Mouse (Mus musculus): ENCODE results near the gene Dclk1. TPM values are rescaled to one million over a fixed set of nuclear protein-coding genes. Genes with fewer than 3 reads are reported as not detected.

Gene Dclk1
- polyA plus RNA-seq, 2 experiments, result 0.04 to 0.08 TPM

DNA sequence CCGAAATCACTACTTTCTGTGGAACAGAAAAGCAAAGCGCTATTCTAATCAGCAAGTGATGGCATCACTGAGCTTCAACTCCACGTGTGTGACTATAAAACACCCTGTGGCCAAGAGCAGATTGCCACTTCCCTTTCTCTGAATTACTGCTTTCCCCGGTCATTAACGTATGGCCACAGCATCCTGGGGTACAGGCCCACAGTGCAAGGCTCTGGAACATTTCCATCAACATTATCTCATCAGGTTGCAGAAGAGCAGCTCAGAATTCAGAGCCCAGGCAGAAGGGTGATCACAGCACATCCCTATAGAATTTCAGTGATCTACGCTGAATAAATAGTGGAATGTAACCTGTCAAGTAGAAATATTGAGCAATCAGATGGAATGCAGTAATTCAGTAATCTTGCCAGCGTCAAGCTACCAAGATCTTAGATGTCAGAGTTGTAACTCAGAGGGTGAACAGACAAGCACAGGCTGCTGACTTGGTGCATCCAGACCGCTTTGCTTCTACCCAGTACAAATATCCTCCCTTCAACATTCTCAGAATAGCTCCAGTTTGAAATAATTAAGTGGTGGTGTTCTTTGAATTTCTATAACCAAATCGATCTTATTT lies 293.5 kb downstream of the Dclk1 start:
- Histone ChIP-seq H3K36me3 (replicated peaks; ENCODE audit: control insufficient read depth, insufficient read depth, low read depth) (no peaks in the 10 kb centered on the region), H3K27ac (no peak overlapping the region), H3K4me2 (ENCODE audit: low read depth) (no peak overlapping the region), H3K9ac (replicated peaks) (no peak overlapping the region), H3K4me1 (replicated peaks; ENCODE audit: control insufficient read depth in 2 of 2, insufficient read depth in 2 of 2, low read length in 1 of 2) (peaks cover 0 to 6% of the 10 kb centered on the region in 2 experiments; a peak in 2 of 4 replicates), H3K27me3 (ENCODE audit: control insufficient read depth, insufficient read depth, low read length) (no peaks in the 10 kb centered on the region), H3K4me3 (ENCODE audit: insufficient read depth in 1 of 2, low read depth in 2 of 2, low read length in 2 of 2) (no peak overlapping the region), H3K9me3 (ENCODE audit: control insufficient read depth, low read length) (no peaks in the 10 kb centered on the region)
- DNase-seq (ENCODE audit: low read depth in 3 of 3, low spot score in 3 of 3) (no peak), ATAC-seq (ENCODE audit: insufficient read depth) (no peak)
- no peak for TF ChIP-seq CTCF (IDR thresholded peaks at IDR 0.05; ENCODE audit: low read depth)
- TF ChIP-seq EP300 (IDR thresholded peaks at IDR 0.05; ENCODE audit: low read depth), result no peak
- 55% methylated on average over 9 of the region's 9 CpGs for WGBS (ENCODE audit: insufficient replicate concordance)

GRCm38 (mm10) chr3:55536901-55537300 lies 294.7 kb downstream of the Dclk1 start:
- Histone ChIP-seq H3K4me3 (ENCODE audit: insufficient read depth in 1 of 2, low read depth in 2 of 2, low read length in 2 of 2) (no peak overlapping the region), H3K4me2 (ENCODE audit: low read depth) (no peak overlapping the region), H3K27ac (no peak overlapping the region), H3K9ac (replicated peaks) (no peak overlapping the region), H3K27me3 (ENCODE audit: control insufficient read depth, insufficient read depth, low read length) (no peaks in the 10 kb centered on the region), H3K36me3 (replicated peaks; ENCODE audit: control insufficient read depth, insufficient read depth, low read depth) (no peaks in the 10 kb centered on the region), H3K9me3 (ENCODE audit: control insufficient read depth, low read length) (no peaks in the 10 kb centered on the region), H3K4me1 (replicated peaks; ENCODE audit: control insufficient read depth in 2 of 2, insufficient read depth in 2 of 2, low read length in 1 of 2) (peaks cover 0 to 4% of the 10 kb centered on the region in 2 experiments; a peak in 2 of 4 replicates)
- no peak for ATAC-seq (ENCODE audit: insufficient read depth)
- no peak for DNase-seq (ENCODE audit: low read depth in 3 of 3, low spot score in 3 of 3)
- 66% methylated on average over 6 of the region's 6 CpGs for WGBS (ENCODE audit: insufficient replicate concordance)
- TF ChIP-seq EP300 (IDR thresholded peaks at IDR 0.05; ENCODE audit: low read depth), result no peak
- no peak for TF ChIP-seq CTCF (IDR thresholded peaks at IDR 0.05; ENCODE audit: low read depth)

GRCm38 (mm10) chr3:55537714-55538113 lies 295.6 kb downstream of the Dclk1 start:
- no peak for DNase-seq (ENCODE audit: low read depth in 3 of 3, low spot score in 3 of 3)
- Histone ChIP-seq H3K4me2 (ENCODE audit: low read depth) (no peak overlapping the region), H3K4me1 (replicated peaks; ENCODE audit: control insufficient read depth in 2 of 2, insufficient read depth in 2 of 2, low read length in 1 of 2) (peaks cover 0 to 4% of the 10 kb centered on the region in 2 experiments; a peak in 2 of 4 replicates), H3K27me3 (ENCODE audit: control insufficient read depth, insufficient read depth, low read length) (no peaks in the 10 kb centered on the region), H3K9ac (replicated peaks) (no peak overlapping the region), H3K36me3 (replicated peaks; ENCODE audit: control insufficient read depth, insufficient read depth, low read depth) (no peaks in the 10 kb centered on the region), H3K4me3 (ENCODE audit: insufficient read depth in 1 of 2, low read depth in 2 of 2, low read length in 2 of 2) (no peak overlapping the region), H3K9me3 (ENCODE audit: control insufficient read depth, low read length) (no peaks in the 10 kb centered on the region), H3K27ac (no peak overlapping the region)
- ATAC-seq (ENCODE audit: insufficient read depth), result no peak
- 64% methylated on average over 5 of the region's 5 CpGs for WGBS (ENCODE audit: insufficient replicate concordance)
- no peak for TF ChIP-seq EP300 (IDR thresholded peaks at IDR 0.05; ENCODE audit: low read depth)
- TF ChIP-seq CTCF (IDR thresholded peaks at IDR 0.05; ENCODE audit: low read depth), result no peak

DNA sequence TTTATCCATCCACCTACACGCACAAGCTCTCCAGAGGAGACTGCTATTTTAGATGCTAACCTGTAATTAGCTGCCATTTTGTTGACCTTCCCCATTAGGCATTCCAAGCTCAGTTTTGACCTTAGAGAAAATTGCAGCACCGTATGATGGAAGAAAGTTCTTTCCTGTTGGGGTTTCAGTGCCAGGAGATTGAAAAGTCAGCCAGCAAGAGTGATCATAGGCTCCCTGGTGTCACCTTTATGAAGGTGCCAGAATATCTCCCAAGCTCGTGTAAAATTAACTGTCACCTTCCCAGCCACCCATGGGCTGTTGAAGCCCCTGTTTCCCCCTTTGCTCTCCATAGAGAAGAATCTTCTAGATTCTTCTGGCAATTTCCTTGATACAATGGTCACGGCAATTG lies 297.2 kb downstream of the Dclk1 start:
- no peaks in the 10 kb centered on the region for H3K27me3 ChIP-seq (ENCODE audit: control insufficient read depth, insufficient read depth, low read length)
- H3K9ac ChIP-seq (replicated peaks), result no peak overlapping the region
- WGBS (ENCODE audit: insufficient replicate concordance), result 64% methylated on average over 4 of the region's 4 CpGs
- no peak overlapping the region for H3K27ac ChIP-seq
- peaks cover under 1 to 12% of the 10 kb centered on the region in 2 experiments; a peak in 3 of 4 replicates for H3K4me1 ChIP-seq (replicated peaks; ENCODE audit: control insufficient read depth in 2 of 2, insufficient read depth in 2 of 2, low read length in 1 of 2)
- no peak for TF ChIP-seq CTCF (IDR thresholded peaks at IDR 0.05; ENCODE audit: low read depth)
- no peak for TF ChIP-seq EP300 (IDR thresholded peaks at IDR 0.05; ENCODE audit: low read depth)
- DNase-seq (ENCODE audit: low read depth in 3 of 3, low spot score in 3 of 3) (no peak), ATAC-seq (ENCODE audit: insufficient read depth) (no peak)
- no peaks in the 10 kb centered on the region for H3K36me3 ChIP-seq (replicated peaks; ENCODE audit: control insufficient read depth, insufficient read depth, low read depth)
- H3K4me2 ChIP-seq (ENCODE audit: low read depth), result no peak overlapping the region
- H3K4me3 ChIP-seq (ENCODE audit: insufficient read depth in 1 of 2, low read depth in 2 of 2, low read length in 2 of 2), result no peak overlapping the region
- H3K9me3 ChIP-seq (ENCODE audit: control insufficient read depth, low read length), result no peaks in the 10 kb centered on the region

DNA sequence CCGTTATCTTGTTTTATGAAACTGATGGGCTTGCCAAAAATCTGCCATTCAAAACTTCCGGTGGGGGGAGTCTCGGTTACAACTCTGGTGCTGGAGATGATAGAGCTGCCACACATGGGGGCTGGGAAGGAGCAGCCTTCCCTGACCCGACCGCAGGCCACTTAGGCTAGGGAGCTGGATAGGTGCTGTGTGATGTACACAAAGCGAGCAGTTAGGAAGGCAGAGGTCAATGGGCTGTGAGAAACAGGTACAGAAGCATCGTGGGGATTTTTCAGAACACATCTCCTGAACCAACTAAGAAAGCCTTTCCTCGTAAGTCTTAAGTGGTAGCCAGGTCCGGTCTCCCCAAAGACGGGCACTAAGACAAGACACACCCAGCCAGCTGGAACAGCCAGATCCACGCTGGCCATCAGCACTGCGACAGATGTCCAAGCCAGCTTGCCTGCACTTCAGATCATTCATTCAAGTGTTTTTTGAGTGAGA lies 297.7 kb downstream of the Dclk1 start:
- no peak overlapping the region for H3K4me2 ChIP-seq (ENCODE audit: low read depth)
- H3K27ac ChIP-seq, result no peak overlapping the region
- peaks cover 4 to 16% of the 10 kb centered on the region in 2 experiments for H3K4me1 ChIP-seq (replicated peaks; ENCODE audit: control insufficient read depth in 2 of 2, insufficient read depth in 2 of 2, low read length in 1 of 2)
- TF ChIP-seq CTCF (IDR thresholded peaks at IDR 0.05; ENCODE audit: low read depth) (no peak), EP300 (IDR thresholded peaks at IDR 0.05; ENCODE audit: low read depth) (no peak)
- WGBS (ENCODE audit: insufficient replicate concordance), result 69% methylated on average over 12 of the region's 12 CpGs
- DNase-seq (ENCODE audit: low read depth in 3 of 3, low spot score in 3 of 3) (no peak), ATAC-seq (ENCODE audit: insufficient read depth) (no peak)
- H3K9me3 ChIP-seq (ENCODE audit: control insufficient read depth, low read length), result no peaks in the 10 kb centered on the region
- H3K27me3 ChIP-seq (ENCODE audit: control insufficient read depth, insufficient read depth, low read length), result no peaks in the 10 kb centered on the region
- H3K9ac ChIP-seq (replicated peaks), result no peak overlapping the region
- H3K36me3 ChIP-seq (replicated peaks; ENCODE audit: control insufficient read depth, insufficient read depth, low read depth), result no peaks in the 10 kb centered on the region
- H3K4me3 ChIP-seq (ENCODE audit: insufficient read depth in 1 of 2, low read depth in 2 of 2, low read length in 2 of 2), result no peak overlapping the region

Data from liver, embryonic 14.5 days (tissue).